ENCODE assay signal across 10 mouse cellular contexts in the genomic region with DNA sequence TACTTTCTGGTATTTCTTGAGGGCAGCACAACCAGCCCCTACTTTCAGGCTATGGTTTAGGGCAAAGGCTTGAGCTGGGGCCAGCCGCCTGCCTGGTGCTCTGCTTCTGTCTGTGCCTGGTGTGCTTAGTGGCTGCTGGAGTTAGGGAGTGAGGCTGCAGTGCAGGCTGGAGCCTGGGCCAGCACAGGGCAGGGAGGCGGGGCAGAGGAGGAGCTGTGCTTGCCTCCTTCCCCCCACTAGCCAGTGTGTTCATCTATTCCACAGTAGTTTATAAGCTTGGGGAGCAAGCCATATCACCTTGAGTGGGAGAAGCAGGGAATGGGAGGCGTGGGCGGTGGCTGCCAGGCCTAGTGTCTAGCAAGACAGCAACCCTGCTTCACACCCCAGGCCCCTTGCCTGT. TPM values are rescaled to one million over a fixed set of nuclear protein-coding genes. Genes with fewer than 3 reads are reported as not detected.
DNase-seq lines count a peak whose midpoint lies in the region; ATAC-seq and TF ChIP-seq lines count a peak whose summit lies in the region.
"Had no signal": no experiment of that assay in that cellular context is flagged by ENCODE, and none has a peak within 500 bp of the region (broad histone marks: within the 10 kb centered on the region; RNA-seq: fewer than 3 reads in every experiment).

No protein-coding gene starts in this region.

- H3K27ac ChIP-seq in gastrocnemius, adult 2 months, result peak overlapping the region; percentile 57
- 0 out of 2 replicates have a peak overlapping the region, but pooled peaks have one; percentile 39 for H3K27ac ChIP-seq in liver, embryonic 13.5 days
- H3K27ac ChIP-seq in embryonic facial prominence, embryonic 15.5 days (replicated peaks), result 0 out of 2 replicates have a peak overlapping the region, but pooled peaks have one; percentile 25

- intact Hi-C loops in gastrocnemius, adult 2 months (cut with DNase I), result no loop called here

- peaks cover 97% of the 10 kb centered on the region for H3K36me3 ChIP-seq in liver, embryonic 13.5 days
- H3K36me3 ChIP-seq in embryonic facial prominence, embryonic 15.5 days, result peaks cover 98% of the 10 kb centered on the region

- H3K4me3 ChIP-seq in gastrocnemius, adult 2 months, result no peak overlapping the region
- H3K4me3 ChIP-seq in liver, embryonic 13.5 days (replicated peaks), result no peak overlapping the region
- no peak overlapping the region for H3K4me3 ChIP-seq in embryonic facial prominence, embryonic 15.5 days (replicated peaks)
- H3K4me3 ChIP-seq: heart, adult 2 months had no signal

- H3K9me3 ChIP-seq in liver, embryonic 13.5 days (replicated peaks), result no peaks in the 10 kb centered on the region
- no peaks in the 10 kb centered on the region for H3K9me3 ChIP-seq in embryonic facial prominence, embryonic 15.5 days (replicated peaks)

- no peak for TF ChIP-seq CTCF in gastrocnemius, adult 2 months (IDR thresholded peaks at IDR 0.05)

- 86% methylated on average over 4 of the region's 4 CpGs for WGBS in liver, embryonic 13.5 days (ENCODE audit: insufficient replicate concordance)
- 83% methylated on average over 4 of the region's 4 CpGs for WGBS in embryonic facial prominence, embryonic 15.5 days

- peak; percentile 28 for DNase-seq in gastrocnemius, adult 2 months
- no peak for DNase-seq in gastrocnemius, adult 18-20 months (ENCODE audit: low spot score)
- no peak for DNase-seq in liver, embryonic 13.5 days
- DNase-seq in liver, result no peak
- peak; percentile 46 to 61 for DNase-seq in kidney, postnatal 4 days
- no peak for DNase-seq in c-Kit-positive CD71-positive TER-119-positive erythroid progenitor cells, embryonic 14.5 days (ENCODE audit: low spot score)
- DNase-seq: cerebellum, postnatal 14 days; heart, adult 2 months had no signal

- H3K4me2 ChIP-seq in liver, embryonic 13.5 days, result no peak overlapping the region
- no peak overlapping the region for H3K4me2 ChIP-seq in embryonic facial prominence, embryonic 15.5 days (replicated peaks)

- ATAC-seq in liver, embryonic 13.5 days (ENCODE audit: low read depth), result no peak
- peak; percentile 44; the same call in 1 of the 2 replicates for ATAC-seq in embryonic facial prominence, embryonic 15.5 days (ENCODE audit: insufficient number of reproducible peaks, low FRiP score, low TSS enrichment, low read depth)
- ATAC-seq in activated CD4-positive, CD25-positive, alpha-beta regulatory T cell, adult 4 months, result no peak

- no peak overlapping the region; the same call in 1 of the 2 replicates for H3K9ac ChIP-seq in liver, embryonic 13.5 days
- H3K9ac ChIP-seq in embryonic facial prominence, embryonic 15.5 days, result no peak overlapping the region

- H3K27me3 ChIP-seq in liver, embryonic 13.5 days, result no peaks in the 10 kb centered on the region
- H3K27me3 ChIP-seq in embryonic facial prominence, embryonic 15.5 days, result no peaks in the 10 kb centered on the region

- peaks cover 33% of the 10 kb centered on the region for H3K4me1 ChIP-seq in liver, embryonic 13.5 days (replicated peaks)
- H3K4me1 ChIP-seq in embryonic facial prominence, embryonic 15.5 days, result peaks cover 42% of the 10 kb centered on the region

RNA-seq across cellular contexts. Expression of gene Ctnnb1, which starts 34.1 kb away (rescaled TPM):
- total RNA-seq in gastrocnemius, adult 2 months (2021), result 100 to 1,000 TPM; 213 to 241 TPM
- total RNA-seq in gastrocnemius, adult 18-20 months (2021), result 100 to 1,000 TPM; 185 to 217 TPM
- polyA plus RNA-seq in liver, embryonic 13.5 days (2015; fragmentation: Nextera tagmentation; extraction: Ambion mirVana), result 103 and 119 TPM in 2 replicates
- polyA plus RNA-seq in embryonic facial prominence, embryonic 15.5 days (2015; fragmentation: Nextera tagmentation; extraction: Ambion mirVana), result 614 and 657 TPM in 2 replicates
- 10 to 100 TPM; 72.8 to 83.1 TPM for polyA plus RNA-seq in activated CD4-positive, CD25-positive, alpha-beta regulatory T cell, adult 4 months (2017; shearing (Covaris generic))

Comparison
In these comparisons a context has a peak if more than half of its experiments do, and no peak if none do; other contexts are left out.
1. DNase-seq: peak in gastrocnemius, adult 2 months (single experiment) and kidney, postnatal 4 days (2 of 2); none in gastrocnemius, adult 18-20 months (single experiment), liver, embryonic 13.5 days (single experiment), liver (single experiment) and c-Kit-positive CD71-positive TER-119-positive erythroid progenitor cells, embryonic 14.5 days (single experiment).
2. Peak in every context shown above with its lines, with median percentiles within 50 percentile points of each other: H3K27ac ChIP-seq.